Mouse (Mus musculus) erythroblast, embryonic 14.5 days (primary cell): Measurements from ENCODE around the gene Mis18a.

Experiments
- GATA1 ChIP-seq: IDR thresholded peaks from 2 replicates; pipeline ENCODE4 v1.6.1; 2012; ENCODE audit warnings: low read length, inconsistent platforms, mixed read lengths
- TAL1 ChIP-seq: IDR thresholded peaks from 3 replicates; pipeline ENCODE4 v1.6.1; 2012; ENCODE audit warnings: low read length, inconsistent platforms, mixed read lengths

DNA sequence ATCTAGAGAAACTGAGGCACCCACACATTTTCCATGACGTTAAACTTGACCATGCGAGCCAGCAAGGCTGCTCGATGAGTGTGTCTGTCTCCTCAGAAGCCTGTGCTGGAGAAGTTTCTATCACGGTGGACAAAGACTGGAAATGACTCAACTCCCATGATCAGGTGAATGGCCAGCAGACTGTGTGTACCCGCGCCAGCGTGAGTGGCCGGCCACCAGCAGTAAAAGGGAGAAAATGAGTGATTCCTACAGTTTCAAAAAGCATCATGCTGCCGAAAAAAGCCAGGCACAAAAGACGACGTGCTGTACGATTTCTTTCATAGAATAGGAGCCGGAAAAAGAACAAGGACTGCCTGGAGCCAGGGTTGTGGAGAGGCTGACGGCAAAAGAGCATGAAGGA is 27.8 kb downstream of the Mis18a start:
- TF ChIP-seq TAL1 = no peak
- TF ChIP-seq GATA1 = no peak
